Mouse (Mus musculus): ENCODE measurements around the gene Cer1. TPM values are rescaled to one million over a fixed set of nuclear protein-coding genes. Genes with fewer than 3 reads are reported as not detected.

The Cer1 gene
- polyA plus RNA-seq, 1 experiment, result not detected

DNA sequence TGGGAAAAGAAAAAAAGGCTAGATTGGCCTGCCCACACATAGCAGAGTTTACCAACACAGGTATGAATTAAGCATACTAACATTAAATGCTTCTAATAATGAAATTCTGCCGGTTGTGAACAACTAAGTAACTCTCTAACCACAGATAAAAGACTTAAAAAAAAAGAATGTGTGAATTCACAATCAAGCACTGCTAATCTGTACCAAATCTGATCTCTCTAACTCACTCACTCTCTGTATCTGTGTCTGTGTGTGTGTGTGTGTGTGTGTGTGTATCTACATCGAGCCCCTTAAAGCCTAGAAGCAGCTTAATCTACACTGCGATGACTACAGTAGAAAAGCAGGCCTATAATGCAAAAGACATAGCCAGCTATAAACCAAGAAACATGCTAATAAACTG lies 28.0 kb downstream of the Cer1 start:
- Histone ChIP-seq H3K4me1 (ENCODE audit: control insufficient read depth, insufficient read depth, low read length) (peaks cover 3% of the 10 kb centered on the region; the same call in 1 of the 2 replicates), H3K4me3 (ENCODE audit: control insufficient read depth, low read depth, low read length) (no peak overlapping the region), H3K27me3 (ENCODE audit: control insufficient read depth, insufficient read depth, low read length) (no peaks in the 10 kb centered on the region), H3K36me3 (ENCODE audit: control insufficient read depth, insufficient read depth, low read length) (no peaks in the 10 kb centered on the region), H3K27ac (ENCODE audit: control insufficient read depth, insufficient read depth, low read depth, low read length) (no peak overlapping the region)
- TF ChIP-seq CTCF (IDR thresholded peaks at IDR 0.05; ENCODE audit: control insufficient read depth, insufficient read depth, insufficient replicate concordance, low read depth, low read length), result no peak
- no peak for TF ChIP-seq POLR2A (IDR thresholded peaks at IDR 0.05; ENCODE audit: control insufficient read depth, low read depth, low read length)

DNA sequence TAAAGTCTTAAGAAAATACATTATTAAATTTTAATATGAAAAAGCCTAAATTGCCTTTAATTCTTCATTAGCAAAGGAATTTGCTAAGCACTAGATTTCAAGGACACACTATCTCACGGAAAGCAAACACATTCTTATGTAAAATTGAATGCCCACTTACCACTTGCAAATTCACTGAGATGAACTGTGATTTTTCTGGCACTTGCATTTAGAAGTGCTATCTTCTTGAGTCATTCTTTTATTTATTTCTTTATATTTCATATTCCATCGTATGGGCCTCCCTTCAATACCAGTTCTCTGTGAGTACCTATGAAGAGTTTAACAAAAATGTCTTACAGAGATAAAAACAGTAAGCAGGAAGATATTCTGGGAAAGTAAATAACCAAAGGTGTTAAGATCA lies 31.1 kb downstream of the Cer1 start:
- TF ChIP-seq CTCF (IDR thresholded peaks at IDR 0.05; ENCODE audit: control insufficient read depth, insufficient read depth, insufficient replicate concordance, low read depth, low read length) (no peak), POLR2A (IDR thresholded peaks at IDR 0.05; ENCODE audit: control insufficient read depth, low read depth, low read length) (no peak)
- Histone ChIP-seq H3K36me3 (ENCODE audit: control insufficient read depth, insufficient read depth, low read length) (no peaks in the 10 kb centered on the region), H3K27me3 (ENCODE audit: control insufficient read depth, insufficient read depth, low read length) (no peaks in the 10 kb centered on the region), H3K4me3 (ENCODE audit: control insufficient read depth, low read depth, low read length) (no peak overlapping the region), H3K4me1 (ENCODE audit: control insufficient read depth, insufficient read depth, low read length) (peaks cover 3% of the 10 kb centered on the region; the same call in 1 of the 2 replicates), H3K27ac (ENCODE audit: control insufficient read depth, insufficient read depth, low read depth, low read length) (no peak overlapping the region)

GRCm38 (mm10) chr4:82848552-82849234 lies 36.3 kb downstream of the Cer1 start:
- Histone ChIP-seq H3K4me1 (ENCODE audit: control insufficient read depth, insufficient read depth, low read length) (no peaks in the 10 kb centered on the region), H3K36me3 (ENCODE audit: control insufficient read depth, insufficient read depth, low read length) (no peaks in the 10 kb centered on the region), H3K27ac (ENCODE audit: control insufficient read depth, insufficient read depth, low read depth, low read length) (no peak overlapping the region), H3K4me3 (ENCODE audit: control insufficient read depth, low read depth, low read length) (no peak overlapping the region), H3K27me3 (ENCODE audit: control insufficient read depth, insufficient read depth, low read length) (no peaks in the 10 kb centered on the region)
- TF ChIP-seq CTCF (IDR thresholded peaks at IDR 0.05; ENCODE audit: control insufficient read depth, insufficient read depth, insufficient replicate concordance, low read depth, low read length) (no peak), POLR2A (IDR thresholded peaks at IDR 0.05; ENCODE audit: control insufficient read depth, low read depth, low read length) (no peak)

DNA sequence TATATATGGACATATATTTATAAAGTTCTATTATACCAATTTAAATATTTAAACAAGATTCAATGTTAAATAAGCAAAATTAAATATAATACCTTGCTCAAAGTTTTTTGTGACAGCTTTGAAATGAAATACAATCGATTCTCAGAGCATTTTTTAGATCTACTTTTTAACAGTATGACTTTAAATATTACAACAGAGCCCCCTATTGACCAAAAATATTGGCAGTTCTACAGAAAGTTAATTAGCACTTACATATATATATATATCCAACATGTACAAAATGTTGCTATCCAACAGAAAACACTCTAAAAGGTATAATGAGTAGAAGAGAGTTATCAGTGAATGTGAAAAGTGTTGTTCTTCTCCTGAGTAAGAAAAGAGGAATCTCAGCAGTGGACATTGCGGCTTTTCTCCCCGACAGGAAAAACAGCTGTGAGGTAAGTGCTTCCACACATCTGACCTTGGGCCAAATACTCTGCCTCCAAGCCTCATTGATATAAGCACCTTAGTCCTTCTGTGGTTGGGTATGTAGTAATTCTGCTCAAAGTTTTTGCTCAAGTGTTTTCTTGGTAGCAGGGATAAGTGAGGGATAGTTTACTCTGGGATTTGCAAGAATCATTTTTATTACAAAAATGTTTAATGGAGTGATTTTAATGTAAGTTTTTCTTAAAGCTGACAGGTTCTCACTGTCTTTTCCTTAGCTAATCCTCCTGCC lies 47.3 kb downstream of the Cer1 start:
- H3K4me1 ChIP-seq (ENCODE audit: control insufficient read depth, insufficient read depth, low read length), result no peaks in the 10 kb centered on the region
- no peak overlapping the region for H3K4me3 ChIP-seq (ENCODE audit: control insufficient read depth, low read depth, low read length)
- no peak overlapping the region for H3K27ac ChIP-seq (ENCODE audit: control insufficient read depth, insufficient read depth, low read depth, low read length)
- no peaks in the 10 kb centered on the region; the same call in none of the 2 replicates for H3K36me3 ChIP-seq (ENCODE audit: control insufficient read depth, insufficient read depth, low read length)
- TF ChIP-seq CTCF (IDR thresholded peaks at IDR 0.05; ENCODE audit: control insufficient read depth, insufficient read depth, insufficient replicate concordance, low read depth, low read length) (no peak), POLR2A (IDR thresholded peaks at IDR 0.05; ENCODE audit: control insufficient read depth, low read depth, low read length) (no peak)
- no peaks in the 10 kb centered on the region for H3K27me3 ChIP-seq (ENCODE audit: control insufficient read depth, insufficient read depth, low read length)

Other genes with a start within 250 kb of the Cer1 start
- gene Nfib, start 179.4 kb downstream of the Cer1 start, polyA plus RNA-seq (2012; rRNA removed), result 1.2 and 1.3 TPM in 2 replicates
- 4.1 and 5.5 TPM in 2 replicates for gene Zdhhc21, start 25.2 kb downstream of the Cer1 start, polyA plus RNA-seq (2012; rRNA removed)
- gene Frem1, start 167.2 kb upstream of the Cer1 start, polyA plus RNA-seq (2012; rRNA removed), result 1.9 and 2.8 TPM in 2 replicates